Mouse (Mus musculus): ENCODE measurements around the gene Fry.

Fry gene

GRCm38 (mm10) chr5:150219457-150219856 lies 101.0 kb downstream of the Fry start:
- DNase-seq (ENCODE audit: low read depth in 1 of 2, low spot score in 2 of 2) = no peak

DNA sequence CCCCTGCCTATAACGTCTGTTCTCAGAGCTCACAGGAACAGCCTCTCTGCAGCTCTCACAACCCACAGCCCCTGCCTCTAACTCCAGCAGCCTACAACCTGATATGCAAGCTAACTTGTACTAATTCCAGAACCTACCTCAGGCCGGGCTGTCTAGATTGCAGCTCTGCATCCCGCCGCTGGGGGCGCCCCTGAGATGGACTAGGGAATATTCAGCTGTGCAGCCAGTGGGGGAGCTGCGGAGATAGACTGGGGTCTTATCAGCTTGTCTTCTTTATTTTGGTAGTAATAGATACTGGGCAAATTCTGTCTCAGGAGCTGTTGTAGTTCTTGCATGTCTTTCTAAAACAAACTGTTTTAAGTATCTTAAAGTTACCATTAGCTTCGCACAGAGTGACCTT lies 101.9 kb downstream of the Fry start:
- DNase-seq (ENCODE audit: low read depth in 1 of 2, low spot score in 2 of 2) = no peak

- no peak for DNase-seq (ENCODE audit: low read depth in 1 of 2, low spot score in 2 of 2)
Measured at GRCm38 (mm10) chr5:150221806-150222205, 103.4 kb downstream of the Fry start.

GRCm38 (mm10) chr5:150223546-150224239 lies 105.2 kb downstream of the Fry start:
- DNase-seq (ENCODE audit: low read depth in 1 of 2, low spot score in 2 of 2) = no peak

- DNase-seq (ENCODE audit: low read depth in 1 of 2, low spot score in 2 of 2) = no peak
Measured at GRCm38 (mm10) chr5:150229086-150229485, 110.6 kb downstream of the Fry start.

DNA sequence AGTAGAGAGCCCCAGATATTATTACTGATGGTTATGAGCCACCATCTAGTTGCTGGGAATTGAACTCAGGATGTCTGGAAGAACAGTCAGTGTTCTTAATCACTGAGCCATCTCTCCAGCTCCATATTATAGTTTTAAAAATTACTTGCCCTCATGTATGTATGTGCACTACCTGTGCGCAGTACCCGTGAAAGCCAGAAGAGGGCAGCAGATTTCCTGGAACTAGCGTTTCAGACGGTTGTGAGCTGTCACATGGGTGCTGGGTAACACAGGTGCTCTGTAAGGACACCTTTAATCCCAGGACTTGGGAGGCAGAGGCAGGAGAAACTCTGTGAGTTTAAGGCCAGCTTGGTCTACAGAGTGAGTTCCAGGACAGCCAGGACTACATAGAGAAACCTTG lies 111.3 kb downstream of the Fry start:
- DNase-seq (ENCODE audit: low read depth in 1 of 2, low spot score in 2 of 2) = no peak

GRCm38 (mm10) chr5:150232159-150233150 lies 114.0 kb downstream of the Fry start:
- DNase-seq (ENCODE audit: low read depth in 1 of 2, low spot score in 2 of 2) = no peak

DNA sequence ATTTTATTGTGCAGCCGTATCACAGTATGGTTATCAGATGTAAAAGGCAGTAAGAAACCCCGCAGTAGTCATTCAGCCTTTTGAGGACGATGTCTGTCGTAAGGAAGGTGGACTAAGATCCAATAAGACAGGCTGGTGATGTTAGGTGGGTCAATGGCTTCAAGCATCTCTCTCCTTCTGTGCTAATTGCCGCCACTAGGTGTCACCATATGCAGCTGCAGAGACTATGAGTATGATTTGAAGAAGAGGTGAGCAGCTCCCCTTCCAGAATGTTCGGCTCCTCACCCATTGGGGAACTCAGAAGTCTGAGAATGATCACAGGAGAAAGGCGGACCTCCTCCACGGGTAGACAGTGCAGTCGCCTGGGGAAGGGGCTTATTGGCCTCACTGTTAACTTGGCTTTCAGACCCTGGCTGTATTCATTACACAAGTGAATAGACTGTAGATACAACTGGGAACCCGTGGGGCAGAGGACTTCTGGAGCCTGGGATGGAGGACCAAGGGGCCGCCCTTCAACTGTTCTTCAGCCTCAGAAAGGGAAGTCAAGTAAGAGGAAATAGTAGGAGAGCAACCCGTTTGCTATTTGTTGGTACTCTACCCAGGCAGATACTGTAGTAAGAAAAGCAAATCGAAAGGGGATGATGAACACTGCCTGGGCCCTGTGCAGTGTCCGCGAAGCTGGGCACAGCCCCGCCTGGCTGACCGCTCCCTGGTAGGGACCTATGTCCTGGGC lies 114.9 kb downstream of the Fry start:
- no peak for DNase-seq (ENCODE audit: low read depth in 1 of 2, low spot score in 2 of 2)

GRCm38 (mm10) chr5:150235931-150236330 lies 117.5 kb downstream of the Fry start:
- no peak for DNase-seq (ENCODE audit: low read depth in 1 of 2, low spot score in 2 of 2)

GRCm38 (mm10) chr5:150236597-150236996 lies 118.2 kb downstream of the Fry start:
- no peak for DNase-seq (ENCODE audit: low read depth in 1 of 2, low spot score in 2 of 2)

GRCm38 (mm10) chr5:150241638-150242037 lies 123.2 kb downstream of the Fry start:
- no peak for DNase-seq (ENCODE audit: low read depth in 1 of 2, low spot score in 2 of 2)

DNA sequence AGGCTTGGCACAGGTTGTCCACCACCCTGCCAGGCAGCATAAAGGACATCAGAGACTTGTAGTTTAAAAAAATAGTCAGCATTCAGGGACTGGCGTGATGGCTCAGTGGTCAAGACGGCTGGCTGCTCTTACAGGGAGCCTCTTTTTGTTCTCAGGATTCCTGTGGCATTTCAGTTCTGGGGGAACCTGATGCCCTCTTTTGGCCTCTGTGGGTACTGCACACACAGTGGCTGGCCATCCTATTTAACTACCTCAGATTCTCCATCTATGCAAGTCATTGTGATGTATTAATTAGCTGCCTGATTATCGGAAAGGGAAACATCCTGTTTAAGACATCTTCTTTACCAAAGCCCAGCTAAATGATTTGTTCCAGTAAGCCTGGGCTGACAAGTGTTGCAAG lies 128.3 kb downstream of the Fry start:
- DNase-seq (ENCODE audit: low read depth in 1 of 2, low spot score in 2 of 2) = no peak

GRCm38 (mm10) chr5:150257764-150258163 lies 139.3 kb downstream of the Fry start:
- DNase-seq (ENCODE audit: low read depth in 1 of 2, low spot score in 2 of 2) = no peak

- DNase-seq (ENCODE audit: low read depth in 1 of 2, low spot score in 2 of 2) = no peak
Measured at GRCm38 (mm10) chr5:150259191-150260053, 141.0 kb downstream of the Fry start.

DNA sequence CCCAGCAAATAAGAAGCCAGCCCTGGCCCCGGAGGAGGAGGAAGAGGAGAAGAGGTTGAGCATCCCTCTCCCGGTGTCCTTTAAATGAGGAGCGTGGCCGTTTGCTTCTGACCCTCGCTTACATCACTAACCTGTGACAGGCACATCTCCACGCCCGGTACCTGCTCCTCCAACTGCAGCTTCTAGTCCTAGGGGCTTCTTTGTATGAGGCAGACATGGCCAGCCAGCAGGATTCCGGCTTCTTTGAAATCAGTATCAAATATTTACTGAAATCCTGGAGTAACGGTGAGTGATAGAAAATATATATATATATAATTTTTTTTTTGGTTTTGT lies 141.6 kb downstream of the Fry start:
- DNase-seq (ENCODE audit: low read depth in 1 of 2, low spot score in 2 of 2) = no peak

DNA sequence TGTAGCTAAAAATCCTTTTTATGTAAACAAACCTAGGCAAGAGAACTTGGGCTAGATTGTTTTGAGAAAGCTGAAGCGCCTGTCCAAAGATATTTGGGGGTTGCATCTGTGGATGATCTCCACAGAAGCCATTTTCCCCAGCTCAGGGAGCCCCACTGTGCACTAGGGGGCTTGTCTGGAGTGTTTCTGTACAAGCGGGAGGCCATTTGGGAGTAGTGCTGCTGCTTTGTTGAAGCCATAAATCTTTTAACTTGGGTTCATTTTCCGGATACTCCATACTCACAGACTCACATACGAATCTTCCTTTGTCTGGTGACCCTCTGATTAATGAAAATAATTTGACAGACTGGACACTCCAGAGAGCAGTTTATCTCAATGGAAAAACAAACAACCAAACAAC lies 142.9 kb downstream of the Fry start:
- DNase-seq (ENCODE audit: low read depth in 1 of 2, low spot score in 2 of 2) = no peak

DNA sequence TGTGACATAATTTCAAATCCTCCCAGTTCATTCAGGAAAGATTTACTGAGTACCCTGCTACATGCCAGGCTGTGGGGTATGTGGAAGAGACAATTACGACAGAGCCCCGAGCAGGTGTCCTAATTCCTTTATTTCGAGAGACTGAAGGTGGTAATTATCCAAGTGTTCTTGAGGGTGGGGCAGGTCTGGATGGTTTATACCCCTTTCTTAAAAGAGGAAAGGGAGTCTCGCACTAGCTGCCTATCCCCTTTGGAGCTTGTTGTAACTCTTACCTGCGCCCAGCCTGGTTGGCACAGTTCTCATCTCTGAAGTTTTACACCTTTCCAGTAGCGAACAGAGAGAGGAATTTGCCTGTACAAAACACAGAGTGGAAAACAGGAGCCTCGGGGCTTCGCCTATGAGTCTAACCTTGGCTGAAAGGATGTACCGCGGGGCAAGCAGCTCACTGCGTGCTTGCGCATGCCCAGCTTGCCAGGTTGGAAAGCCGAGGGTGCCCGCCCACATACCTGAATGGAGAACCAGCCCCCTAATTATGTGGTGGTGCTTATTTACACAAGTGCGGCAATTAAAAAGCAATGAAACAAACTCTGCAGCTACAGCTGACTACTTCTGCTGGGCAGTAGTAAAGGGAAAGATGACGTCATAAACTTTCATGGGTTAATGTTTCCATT lies 143.7 kb downstream of the Fry start:
- no peak for DNase-seq (ENCODE audit: low read depth in 1 of 2, low spot score in 2 of 2)

DNA sequence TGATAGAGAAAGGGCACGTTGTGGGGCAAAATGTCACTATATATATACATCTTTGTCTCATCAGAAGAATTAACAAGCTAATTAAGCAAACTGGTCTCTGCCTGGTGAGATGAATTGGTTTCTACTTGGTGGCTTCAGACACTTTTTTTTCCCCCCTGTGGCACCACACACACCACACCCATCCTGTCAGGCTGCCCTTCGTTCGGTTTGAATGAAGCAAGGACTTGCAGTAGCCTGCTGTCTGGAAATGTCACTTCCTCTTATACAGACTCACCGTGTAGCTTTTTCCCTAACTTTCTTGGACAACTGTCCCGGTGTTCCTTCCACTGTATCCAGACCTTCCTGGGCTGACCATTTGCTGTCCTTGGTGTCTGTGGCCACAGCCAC lies 144.3 kb downstream of the Fry start:
- peak; percentile 13 to 24 for DNase-seq (ENCODE audit: low read depth in 1 of 2, low spot score in 2 of 2)

DNA sequence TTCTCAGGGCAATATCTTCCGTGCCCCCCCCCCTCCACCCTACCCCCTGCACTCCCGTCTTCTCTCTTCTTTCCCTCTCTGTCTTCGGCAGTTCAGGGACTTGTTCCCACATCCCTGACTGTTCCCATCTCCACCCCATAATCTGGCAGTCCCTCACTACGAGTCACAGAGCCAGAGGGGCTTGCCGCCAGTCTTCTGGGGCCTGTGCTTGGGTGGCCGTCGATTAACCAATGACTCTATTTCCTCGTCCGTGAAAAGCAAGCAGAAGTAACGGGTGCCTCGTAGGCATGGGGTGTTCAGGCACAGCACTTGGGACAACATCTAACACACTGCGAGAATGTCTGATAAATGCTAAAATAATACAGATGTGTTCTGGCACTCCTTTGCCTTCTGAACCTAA lies 144.7 kb downstream of the Fry start:
- DNase-seq (ENCODE audit: low read depth in 1 of 2, low spot score in 2 of 2) = no peak

DNA sequence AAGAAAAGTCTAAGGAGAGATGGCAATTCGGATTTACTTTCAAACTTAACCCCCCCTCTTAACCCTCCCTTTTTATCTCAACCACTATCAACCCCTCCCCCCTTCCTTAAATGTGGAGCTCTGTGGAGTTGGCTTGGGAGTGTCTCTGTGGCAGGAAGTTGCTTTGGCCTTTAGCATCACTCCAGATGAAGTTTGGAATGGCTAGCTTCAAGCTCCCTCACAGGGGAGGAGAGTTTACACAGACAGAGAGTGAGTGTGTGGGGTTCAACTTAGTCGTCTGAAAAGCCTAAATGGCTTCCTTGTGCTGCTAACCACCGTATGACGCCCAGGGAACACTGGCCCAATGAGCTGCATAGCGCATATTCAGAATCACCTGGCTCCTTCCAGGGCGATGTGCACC lies 145.2 kb downstream of the Fry start:
- no peak for DNase-seq (ENCODE audit: low read depth in 1 of 2, low spot score in 2 of 2)
